Mouse (Mus musculus): ENCODE measurements around the gene Prss16.
A peak's percentile ranks its signal among the peaks of the same experiment; 100 is the strongest.

Prss16 gene

DNA sequence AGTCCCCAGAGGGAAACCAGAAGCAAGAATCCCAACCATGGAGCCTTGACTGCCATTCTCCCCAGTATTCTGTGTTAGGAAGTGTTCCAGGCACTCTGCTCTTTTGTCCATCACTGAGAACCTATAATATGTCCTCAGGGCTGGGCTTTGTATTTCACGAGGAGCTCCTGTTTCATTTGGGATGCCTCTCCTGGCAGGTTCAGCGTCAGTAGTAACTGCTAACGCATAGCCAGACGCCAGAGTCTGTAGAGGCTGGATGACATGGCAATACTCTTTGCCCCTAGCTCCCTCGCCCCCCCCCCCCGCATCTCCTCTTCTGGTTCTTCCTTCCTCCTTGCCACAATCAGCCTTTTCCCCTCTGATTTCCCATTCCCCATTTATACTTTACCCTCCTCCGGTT is at the start of gene Prss16:
Prss16 (minus strand) TSS at position 101 of the 400 bp plus-strand sequence.
- no peak for DNase-seq (ENCODE audit: extremely low read depth, insufficient read length, low spot score)

DNA sequence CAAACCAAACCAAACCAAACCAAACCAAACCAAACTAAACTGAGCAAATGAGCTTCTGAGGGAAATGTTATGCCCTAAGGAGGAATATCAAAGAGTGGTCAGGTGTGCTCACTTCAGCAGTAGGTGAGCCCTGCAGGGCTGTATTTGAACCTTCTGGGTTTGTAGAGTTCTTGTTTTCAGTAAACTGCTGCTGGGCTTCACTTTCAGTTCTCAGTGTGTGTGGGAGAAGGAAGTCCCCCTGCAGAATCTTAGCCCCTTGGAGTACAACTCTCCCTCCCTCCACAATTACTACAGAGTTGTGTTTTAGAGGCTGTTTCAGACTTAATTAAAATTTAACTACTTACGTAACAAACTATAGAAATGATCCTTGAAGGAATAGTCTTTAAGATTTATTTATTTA is 44.2 kb upstream of the Prss16 start:
- DNase-seq (ENCODE audit: extremely low read depth, insufficient read length, low spot score), result no peak

DNA sequence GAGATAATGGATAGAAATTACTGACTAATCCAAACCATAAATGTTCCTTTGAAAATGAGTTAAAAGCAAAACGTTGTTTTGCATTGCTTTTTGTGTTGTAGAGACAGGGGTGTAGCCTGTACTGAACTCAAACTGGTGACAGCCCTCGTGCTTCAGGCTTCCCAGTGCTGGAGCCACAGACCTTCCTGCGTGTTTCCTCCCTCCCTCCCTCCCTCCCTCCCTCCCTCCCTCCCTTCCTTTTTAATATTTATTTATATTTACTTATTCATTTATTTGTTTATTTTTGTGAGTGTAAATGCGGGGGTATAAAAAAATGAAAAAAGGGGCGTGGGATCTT is 41.9 kb upstream of the Prss16 start:
- DNase-seq (ENCODE audit: extremely low read depth, insufficient read length, low spot score), result no peak

DNA sequence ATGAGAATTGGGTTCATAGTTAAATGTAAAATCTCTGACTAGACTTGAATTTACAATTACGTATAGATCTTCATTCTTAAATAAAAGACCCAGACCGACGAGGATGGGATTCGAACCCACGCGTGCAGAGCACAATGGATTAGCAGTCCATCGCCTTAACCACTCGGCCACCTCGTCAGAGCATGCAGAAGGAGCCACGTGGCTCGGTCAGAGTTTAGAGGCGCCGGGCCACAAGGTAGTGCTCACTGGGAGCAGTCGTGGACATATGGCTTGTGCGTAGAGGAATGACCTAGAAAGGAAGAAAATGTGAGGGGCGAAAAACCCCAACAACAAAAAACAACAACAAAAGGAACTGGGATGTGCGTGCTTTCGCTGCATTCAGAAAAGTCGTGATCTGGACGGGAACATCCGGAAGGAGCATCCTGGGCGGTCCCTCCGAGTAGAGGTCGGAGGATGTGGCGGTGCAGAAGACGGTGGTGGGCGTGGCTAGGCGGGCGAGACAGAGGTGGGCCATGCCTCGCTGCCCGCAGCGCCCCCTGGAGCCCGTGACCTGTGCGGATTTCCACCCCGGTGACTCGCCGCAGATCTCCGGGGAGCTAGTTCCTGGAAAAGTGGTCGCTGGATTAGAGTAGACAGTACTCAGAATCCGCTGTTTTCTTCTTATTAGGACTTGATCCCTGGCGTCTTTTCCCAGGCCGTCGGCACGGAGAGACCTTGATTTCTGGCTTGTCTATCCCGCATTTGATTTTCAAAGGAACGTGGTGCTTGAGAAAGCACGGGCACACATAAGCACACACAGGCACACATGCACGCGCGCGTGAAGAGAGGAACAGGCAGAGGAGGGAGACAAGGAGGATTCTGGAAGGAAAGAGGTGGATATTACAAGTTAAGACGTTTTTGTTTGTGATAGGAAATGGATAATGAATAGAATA is 41.3 kb upstream of the Prss16 start:
- peak; percentile 94 for DNase-seq (ENCODE audit: extremely low read depth, insufficient read length, low spot score)

DNA sequence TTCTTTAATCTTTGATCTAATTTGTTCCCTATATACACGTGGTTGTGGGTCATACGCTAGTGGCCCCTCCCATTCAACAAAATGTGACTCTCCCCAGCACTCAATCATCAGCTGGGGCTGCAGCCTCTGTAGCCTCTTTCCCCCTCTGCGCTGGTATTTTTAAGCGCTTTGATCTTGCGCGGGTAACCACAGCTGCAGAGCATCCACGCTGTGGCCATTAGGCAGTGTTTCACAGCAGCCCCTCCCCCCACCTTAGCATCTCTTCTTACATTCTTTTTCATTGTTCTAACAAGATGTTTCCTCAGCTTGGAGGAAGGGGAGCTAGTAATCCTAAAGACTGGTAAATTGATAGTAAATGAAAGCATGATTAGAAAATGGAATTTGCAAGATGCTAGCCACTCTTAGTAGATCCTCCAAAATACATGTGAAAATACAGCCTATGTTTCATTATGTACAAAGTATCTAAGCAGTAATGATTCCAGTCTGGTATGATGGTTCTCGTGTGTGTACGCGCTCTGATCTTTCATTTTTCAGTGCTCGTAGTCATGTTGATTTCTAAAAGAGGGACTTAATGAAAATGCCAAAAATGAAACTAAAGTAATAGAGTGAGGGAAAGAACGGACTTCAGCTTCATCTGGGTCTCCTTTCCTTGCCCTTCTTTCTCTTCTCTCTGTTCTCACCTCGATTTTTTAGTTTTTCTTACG is 40.3 kb upstream of the Prss16 start:
- peak; percentile 60 for DNase-seq (ENCODE audit: extremely low read depth, insufficient read length, low spot score)

DNA sequence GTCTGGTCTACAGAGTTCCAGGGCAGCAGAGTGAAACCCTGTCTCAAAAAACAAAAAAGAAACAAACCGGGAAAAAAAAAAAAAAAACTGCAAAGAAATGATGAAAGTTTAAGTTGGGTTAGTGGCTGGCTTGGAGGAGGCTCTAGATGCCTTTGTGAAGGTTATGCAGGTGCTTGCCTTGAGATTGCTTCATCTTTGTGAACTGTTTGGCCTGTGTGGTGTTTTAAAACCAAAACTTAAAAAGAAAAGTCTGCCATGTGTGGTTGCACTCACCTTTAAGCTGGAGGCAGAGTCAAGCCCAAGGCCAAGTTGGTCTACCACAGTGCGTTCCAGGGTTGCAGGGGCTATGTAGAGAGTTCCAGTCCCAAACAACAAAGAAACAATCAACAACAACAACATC is 39.5 kb upstream of the Prss16 start:
- DNase-seq (ENCODE audit: extremely low read depth, insufficient read length, low spot score), result no peak

GRCm38 (mm10) chr13:22045311-22045710 is 35.8 kb upstream of the Prss16 start:
- DNase-seq (ENCODE audit: extremely low read depth, insufficient read length, low spot score), result no peak

DNA sequence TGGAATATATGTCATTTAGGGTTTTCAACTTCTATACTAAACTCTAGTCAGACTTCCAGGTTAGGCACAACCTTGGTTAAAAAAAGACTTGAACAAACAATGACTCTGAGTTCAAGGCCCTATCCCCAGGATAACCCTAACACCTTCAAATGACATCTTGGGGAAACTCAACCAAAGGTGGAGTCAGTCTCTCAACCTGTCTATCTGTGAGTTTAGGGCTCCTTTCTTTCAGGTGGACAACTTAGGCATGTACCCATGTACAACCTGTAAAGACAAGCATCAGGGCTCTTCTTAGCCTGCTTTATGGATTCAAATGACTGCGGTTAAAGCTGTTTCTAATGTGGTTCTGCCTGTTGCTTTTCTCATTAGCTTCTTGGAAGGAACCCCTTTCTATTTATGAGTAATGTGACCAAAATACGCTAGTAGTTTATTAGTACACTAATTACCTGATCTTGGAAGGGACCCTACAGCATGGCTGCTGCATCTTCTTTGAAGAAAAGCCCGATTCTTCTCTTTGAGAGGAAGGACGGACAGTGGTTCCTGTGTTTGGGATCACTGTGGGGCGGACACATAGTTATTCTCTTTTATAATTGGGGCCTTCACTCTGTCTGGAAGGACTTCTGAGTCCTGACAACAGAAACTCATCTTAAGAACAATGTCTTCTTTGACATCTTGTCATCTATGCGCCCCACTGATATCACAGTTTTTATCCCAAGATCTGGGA is 35.1 kb upstream of the Prss16 start:
- DNase-seq (ENCODE audit: extremely low read depth, insufficient read length, low spot score), result no peak

- DNase-seq (ENCODE audit: extremely low read depth, insufficient read length, low spot score), result peak; percentile 76
These were observed 34.2 kb upstream of the Prss16 start for GRCm38 (mm10) chr13:22043503-22044431.

GRCm38 (mm10) chr13:22042568-22043502 is 33.3 kb upstream of the Prss16 start, which contains the start of the genes Hist1h2ag and Hist1h2bj:
Hist1h2ag (minus strand) TSS chr13:22042944.
Hist1h2bj (plus strand) TSS chr13:22043214.
- peak; percentile 94 for DNase-seq (ENCODE audit: extremely low read depth, insufficient read length, low spot score)

GRCm38 (mm10) chr13:22041651-22042567 is 32.4 kb upstream of the Prss16 start:
- peak; percentile 73 for DNase-seq (ENCODE audit: extremely low read depth, insufficient read length, low spot score)

DNA sequence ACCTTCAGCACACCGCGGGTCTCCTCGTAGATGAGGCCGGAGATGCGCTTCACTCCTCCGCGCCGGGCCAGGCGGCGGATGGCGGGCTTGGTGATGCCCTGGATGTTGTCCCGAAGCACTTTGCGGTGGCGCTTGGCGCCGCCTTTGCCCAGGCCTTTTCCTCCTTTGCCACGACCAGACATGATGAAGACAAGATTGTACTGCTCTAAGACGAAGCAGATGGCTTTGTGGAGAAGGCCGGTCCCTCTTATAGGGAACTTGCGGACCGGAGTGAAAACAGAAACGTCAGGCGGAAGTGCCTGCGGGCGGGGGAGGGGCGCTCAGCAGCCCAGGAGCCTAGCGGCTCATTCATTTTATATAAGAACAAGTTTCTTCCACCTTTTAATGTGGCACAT is 31.6 kb upstream of the Prss16 start, which contains the start of gene Hist1h4i:
Hist1h4i (minus strand) TSS at position 221 of the 395 bp plus-strand sequence.
- DNase-seq (ENCODE audit: extremely low read depth, insufficient read length, low spot score), result peak; percentile 97

DNA sequence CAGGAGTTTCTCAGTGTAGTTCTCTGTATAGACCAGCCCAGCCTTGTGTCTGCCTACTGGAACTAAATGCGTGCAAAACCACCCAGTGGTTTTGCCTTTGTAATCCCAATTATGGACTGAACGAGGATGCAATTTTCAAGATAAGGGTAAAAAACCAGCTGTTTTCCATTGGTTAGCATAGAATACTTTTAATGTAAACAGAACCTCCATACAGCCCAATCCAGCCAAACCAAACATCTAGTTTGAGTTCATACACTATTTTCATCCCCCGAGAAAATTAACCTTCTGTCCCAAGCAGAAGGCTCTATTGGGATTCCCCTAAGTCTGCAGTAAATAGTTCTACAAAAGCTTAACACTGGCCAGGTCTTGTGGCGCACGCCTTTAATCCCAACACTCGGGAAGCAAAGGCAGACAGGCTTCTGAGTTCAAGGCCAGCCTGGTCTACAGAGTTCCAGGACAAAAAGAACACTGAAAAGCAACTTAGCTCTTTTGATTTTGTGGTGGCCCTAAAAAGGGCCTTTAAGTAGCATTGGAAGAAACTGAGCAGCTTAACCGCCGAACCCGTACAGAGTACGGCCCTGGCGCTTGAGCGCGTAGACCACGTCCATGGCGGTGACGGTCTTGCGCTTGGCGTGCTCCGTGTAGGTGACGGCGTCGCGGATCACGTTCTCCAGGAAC is 31.1 kb upstream of the Prss16 start:
- DNase-seq (ENCODE audit: extremely low read depth, insufficient read length, low spot score), result peak; percentile 92

GRCm38 (mm10) chr13:22039951-22040463 is 30.5 kb upstream of the Prss16 start:
- DNase-seq (ENCODE audit: extremely low read depth, insufficient read length, low spot score), result peak; percentile 35

GRCm38 (mm10) chr13:22039364-22039763 is 29.8 kb upstream of the Prss16 start:
- no peak for DNase-seq (ENCODE audit: extremely low read depth, insufficient read length, low spot score)

- no peak for DNase-seq (ENCODE audit: extremely low read depth, insufficient read length, low spot score)
These were observed 27.9 kb upstream of the Prss16 start for GRCm38 (mm10) chr13:22037415-22037814.

GRCm38 (mm10) chr13:22036986-22037385 is 27.4 kb upstream of the Prss16 start:
- DNase-seq (ENCODE audit: extremely low read depth, insufficient read length, low spot score), result no peak
